Comparison of ENCODE assay signal across 8 mouse cellular contexts in genomic region chr1:93800670-93801503, GRCm38 (mm10). TPM values are rescaled to one million over a fixed set of nuclear protein-coding genes. Genes with fewer than 3 reads are reported as not detected.
A peak's percentile ranks its signal among the peaks of the same experiment; 100 is the strongest.
DNase-seq lines count a peak whose midpoint lies in the region; ATAC-seq lines count a peak whose summit lies in the region.

No protein-coding gene starts in this region.

- WGBS in heart, embryonic 15.5 days = 73% methylated on average over 21 of the region's 21 CpGs
- WGBS in hindbrain, embryonic 11.5 days = 78% methylated on average over 21 of the region's 21 CpGs
- 76% methylated on average over 21 of the region's 21 CpGs for WGBS in midbrain, embryonic 15.5 days

- no peak for DNase-seq in heart, adult 9 months (ENCODE audit: low spot score in 2 of 2)
- peak; percentile 20 for DNase-seq in ZHBTc4 (ENCODE audit: low read depth, low spot score)
- DNase-seq in hindbrain, embryonic 11.5 days (ENCODE audit: low spot score) = no peak
- no peak for DNase-seq in frontal cortex, postnatal 10 days (ENCODE audit: low spot score in 2 of 2)
- no peak for DNase-seq in spleen, postnatal 4 days (ENCODE audit: low spot score in 2 of 2)
- DNase-seq in left cerebral cortex, postnatal 14 days (ENCODE audit: low spot score in 2 of 2) = no peak

- peaks cover 11% of the 10 kb centered on the region; the same call in 1 of the 2 replicates for H3K36me3 ChIP-seq in heart, embryonic 15.5 days
- H3K36me3 ChIP-seq in hindbrain, embryonic 11.5 days (ENCODE audit: control insufficient read depth, insufficient read depth, low read length) = 0 out of 2 replicates have a peak, but pooled peaks cover 2% of the 10 kb centered on the region
- H3K36me3 ChIP-seq in midbrain, embryonic 15.5 days (replicated peaks) = peaks cover 2% of the 10 kb centered on the region; the same call in 1 of the 2 replicates

- H3K4me2 ChIP-seq in heart, embryonic 15.5 days = peak overlapping the region; percentile 98
- peak overlapping the region; percentile 65 for H3K4me2 ChIP-seq in hindbrain, embryonic 11.5 days (replicated peaks; ENCODE audit: low read depth, low read length)
- peak overlapping the region; percentile 66 for H3K4me2 ChIP-seq in midbrain, embryonic 15.5 days

- intact Hi-C loops in left cerebral cortex, postnatal 14 days (cut with DNase I) = loop anchor here (5.0 kb wide), 2 partner anchors 44 to 164 kb away; no protein-coding TSS in a partner anchor

- H3K27me3 ChIP-seq in heart, embryonic 15.5 days = no peaks in the 10 kb centered on the region
- H3K27me3 ChIP-seq in hindbrain, embryonic 11.5 days (ENCODE audit: control insufficient read depth, insufficient read depth, low read length) = no peaks in the 10 kb centered on the region
- H3K27me3 ChIP-seq in midbrain, embryonic 15.5 days (replicated peaks) = no peaks in the 10 kb centered on the region

- peak overlapping the region; percentile 85 for H3K4me3 ChIP-seq in heart, embryonic 15.5 days
- peak overlapping the region; percentile 79 for H3K4me3 ChIP-seq in hindbrain, embryonic 11.5 days (ENCODE audit: low read depth, low read length)
- H3K4me3 ChIP-seq in midbrain, embryonic 15.5 days = peak overlapping the region; percentile 81

- H3K27ac ChIP-seq in heart, embryonic 15.5 days = peak overlapping the region; percentile 98
- no peak overlapping the region for H3K27ac ChIP-seq in hindbrain, embryonic 11.5 days (ENCODE audit: low read depth, low read length)
- H3K27ac ChIP-seq in midbrain, embryonic 15.5 days = peak overlapping the region; percentile 78

- no peaks in the 10 kb centered on the region for H3K9me3 ChIP-seq in heart, embryonic 15.5 days (replicated peaks)
- H3K9me3 ChIP-seq in hindbrain, embryonic 11.5 days (ENCODE audit: control insufficient read depth, low read length) = no peaks in the 10 kb centered on the region
- no peaks in the 10 kb centered on the region for H3K9me3 ChIP-seq in midbrain, embryonic 15.5 days

- ATAC-seq in heart, embryonic 15.5 days (replicated peaks; ENCODE audit: insufficient number of reproducible peaks, insufficient read depth, low FRiP score, low read depth) = no peak
- no peak for ATAC-seq in hindbrain, embryonic 11.5 days (ENCODE audit: low FRiP score)
- ATAC-seq in midbrain, embryonic 15.5 days (replicated peaks) = no peak

- H3K9ac ChIP-seq in heart, embryonic 15.5 days = peak overlapping the region; percentile 76
- peak overlapping the region; percentile 78 for H3K9ac ChIP-seq in hindbrain, embryonic 11.5 days (ENCODE audit: low read depth, low read length)
- peak overlapping the region; percentile 60 for H3K9ac ChIP-seq in midbrain, embryonic 15.5 days

- H3K4me1 ChIP-seq in heart, embryonic 15.5 days (replicated peaks) = peaks cover 36% of the 10 kb centered on the region
- no peaks in the 10 kb centered on the region; the same call in 1 of the 2 replicates for H3K4me1 ChIP-seq in hindbrain, embryonic 11.5 days (replicated peaks; ENCODE audit: control insufficient read depth, insufficient read depth, low read length)
- H3K4me1 ChIP-seq in midbrain, embryonic 15.5 days = peaks cover 35% of the 10 kb centered on the region

RNA-seq across cellular contexts. Expression of gene Dtymk, which starts 0.8 kb away (rescaled TPM):
- 147 and 156 TPM in 2 replicates for polyA plus RNA-seq in heart, embryonic 15.5 days (2015; fragmentation: Nextera tagmentation; extraction: Ambion mirVana)
- polyA plus RNA-seq in hindbrain, embryonic 11.5 days (2014; fragmentation: Nextera tagmentation; extraction: Ambion mirVana) = 221 and 230 TPM in 2 replicates
- 135 and 146 TPM in 2 replicates for polyA plus RNA-seq in midbrain, embryonic 15.5 days (2015; fragmentation: Nextera tagmentation; extraction: Ambion mirVana)
- 10 to 100 TPM; 58.6 to 61.5 TPM for total RNA-seq in left cerebral cortex, postnatal 14 days (2021)

RNA-seq across cellular contexts. Expression of gene Ing5, which starts 2.9 kb away (rescaled TPM):
- 10.3 and 11.9 TPM in 2 replicates for polyA plus RNA-seq in heart, embryonic 15.5 days (2015; fragmentation: Nextera tagmentation; extraction: Ambion mirVana)
- 14.7 and 15.0 TPM in 2 replicates for polyA plus RNA-seq in hindbrain, embryonic 11.5 days (2014; fragmentation: Nextera tagmentation; extraction: Ambion mirVana)
- polyA plus RNA-seq in midbrain, embryonic 15.5 days (2015; fragmentation: Nextera tagmentation; extraction: Ambion mirVana) = 10.2 and 10.9 TPM in 2 replicates
- 1 to 10 TPM; 7.3 to 9.1 TPM for total RNA-seq in left cerebral cortex, postnatal 14 days (2021)

RNA-seq across cellular contexts. Expression of gene D2hgdh, which starts 23.8 kb away (rescaled TPM):
- polyA plus RNA-seq in heart, embryonic 15.5 days (2015; fragmentation: Nextera tagmentation; extraction: Ambion mirVana) = 15.4 and 18.5 TPM in 2 replicates
- polyA plus RNA-seq in hindbrain, embryonic 11.5 days (2014; fragmentation: Nextera tagmentation; extraction: Ambion mirVana) = 9.5 and 11.9 TPM in 2 replicates
- 18.1 and 18.7 TPM in 2 replicates for polyA plus RNA-seq in midbrain, embryonic 15.5 days (2015; fragmentation: Nextera tagmentation; extraction: Ambion mirVana)
- total RNA-seq in left cerebral cortex, postnatal 14 days (2021) = 10 to 100 TPM in 1 of 2 experiments, 1 to 10 TPM in 1; 10.0 to 11.8 TPM

RNA-seq across cellular contexts. Expression of gene Thap4, which starts 46.2 kb away (rescaled TPM):
- 51.0 and 51.4 TPM in 2 replicates for polyA plus RNA-seq in heart, embryonic 15.5 days (2015; fragmentation: Nextera tagmentation; extraction: Ambion mirVana)
- 34.3 and 43.0 TPM in 2 replicates for polyA plus RNA-seq in hindbrain, embryonic 11.5 days (2014; fragmentation: Nextera tagmentation; extraction: Ambion mirVana)
- 54.7 and 56.8 TPM in 2 replicates for polyA plus RNA-seq in midbrain, embryonic 15.5 days (2015; fragmentation: Nextera tagmentation; extraction: Ambion mirVana)
- 10 to 100 TPM; 31.2 to 34.2 TPM for total RNA-seq in left cerebral cortex, postnatal 14 days (2021)

RNA-seq across cellular contexts. Expression of gene Atg4b, which starts 49.6 kb away (rescaled TPM):
- 56.1 and 57.6 TPM in 2 replicates for polyA plus RNA-seq in heart, embryonic 15.5 days (2015; fragmentation: Nextera tagmentation; extraction: Ambion mirVana)
- polyA plus RNA-seq in hindbrain, embryonic 11.5 days (2014; fragmentation: Nextera tagmentation; extraction: Ambion mirVana) = 89.7 and 101 TPM in 2 replicates
- 107 and 108 TPM in 2 replicates for polyA plus RNA-seq in midbrain, embryonic 15.5 days (2015; fragmentation: Nextera tagmentation; extraction: Ambion mirVana)
- 10 to 100 TPM; 68.3 to 76.7 TPM for total RNA-seq in left cerebral cortex, postnatal 14 days (2021)
